Mouse (Mus musculus): ENCODE data around the gene Rab23. TPM values are rescaled to one million over a fixed set of nuclear protein-coding genes. Genes with fewer than 3 reads are reported as not detected.
A peak's percentile ranks its signal among the peaks of the same experiment; 100 is the strongest.

Rab23 gene
- 1 to 10 TPM; 4.7 to 4.8 TPM for total RNA-seq (2021)
- long read RNA-seq, experiment 1, full-length matches to known transcripts: 4 of 8 reads
- long read RNA-seq, experiment 1, partial matches to known transcripts: 0 of 8 reads
- long read RNA-seq, experiment 1, other reads (novel, unspliced or antisense): 4 of 8 reads
- long read RNA-seq, experiment 2, full-length matches to known transcripts: 2 of 5 reads
- long read RNA-seq, experiment 2, partial matches to known transcripts: 0 of 5 reads
- long read RNA-seq, experiment 2, other reads (novel, unspliced or antisense): 3 of 5 reads

DNA sequence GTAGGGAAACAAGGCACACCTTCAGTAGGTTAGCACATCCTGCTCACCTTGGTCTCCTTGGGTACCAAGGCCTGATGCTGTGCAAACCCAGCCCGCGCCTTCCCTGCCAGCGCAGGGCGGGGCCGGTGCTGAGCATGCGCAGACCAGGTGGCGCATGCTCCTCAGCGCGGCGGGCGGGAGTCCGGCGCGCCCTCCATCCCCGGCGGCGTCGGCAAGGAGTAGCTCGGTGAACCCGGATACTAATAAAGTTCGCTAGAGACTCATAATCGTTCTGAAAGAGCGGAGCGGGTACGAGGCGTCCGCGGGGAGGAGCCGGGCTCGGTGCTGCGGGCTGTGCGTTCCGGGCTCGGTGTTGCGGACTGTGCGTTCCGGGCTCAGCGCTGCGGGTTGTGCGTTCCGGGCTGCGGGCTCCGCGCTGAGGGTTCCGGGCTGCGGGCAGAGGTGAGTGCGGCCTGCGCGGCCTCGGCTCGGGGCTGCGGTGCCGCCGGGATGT lies at the start of gene Rab23:
Gene Rab23 (plus strand): TSS at position 155 of the 493 bp plus-strand sequence.
- peak; percentile 65 for DNase-seq (ENCODE audit: low spot score)

DNA sequence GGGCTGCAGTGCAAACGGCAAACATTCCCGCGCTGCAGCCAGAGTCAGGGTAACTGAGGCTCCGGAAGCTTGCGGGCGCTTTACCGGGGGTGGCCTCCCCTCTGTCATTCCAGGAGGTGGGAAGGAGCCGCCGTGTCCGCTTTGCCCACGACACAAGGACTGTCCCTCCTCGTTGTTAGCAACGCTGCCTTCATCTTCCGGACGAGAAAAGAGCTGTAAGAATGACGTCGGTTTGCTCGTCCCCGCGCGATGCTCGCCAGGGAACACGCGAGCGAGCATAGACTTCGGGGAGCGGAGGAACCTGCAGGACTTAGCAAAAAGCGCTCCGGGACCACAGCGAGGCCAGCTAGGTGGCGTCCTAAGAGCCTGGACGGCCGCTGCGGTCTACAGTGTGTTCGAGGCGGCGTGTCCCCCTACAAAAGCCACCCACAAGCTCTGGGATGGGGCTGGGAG lies 49.5 kb upstream of the Rab23 start:
- peak; percentile 47 for DNase-seq (ENCODE audit: low spot score)

DNA sequence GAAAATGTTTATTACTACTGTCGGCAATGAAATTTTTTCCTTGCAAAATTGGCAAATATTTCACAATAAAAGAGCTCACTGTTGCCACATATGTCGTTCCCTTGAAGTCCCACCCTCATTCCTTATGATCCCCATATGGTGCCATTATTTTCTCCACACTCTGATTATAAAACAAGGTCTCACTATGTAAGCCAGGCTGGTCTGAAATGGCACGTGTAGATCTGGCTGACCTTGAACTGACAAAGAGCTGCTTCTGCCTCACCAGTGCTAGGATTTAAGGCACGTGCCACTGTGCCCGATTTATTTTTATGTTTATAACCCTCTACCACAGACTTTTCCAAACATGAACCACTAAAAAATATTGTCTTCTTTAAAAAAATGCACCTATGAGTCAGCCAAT lies 48.2 kb upstream of the Rab23 start:
- no peak for DNase-seq (ENCODE audit: low spot score)

DNA sequence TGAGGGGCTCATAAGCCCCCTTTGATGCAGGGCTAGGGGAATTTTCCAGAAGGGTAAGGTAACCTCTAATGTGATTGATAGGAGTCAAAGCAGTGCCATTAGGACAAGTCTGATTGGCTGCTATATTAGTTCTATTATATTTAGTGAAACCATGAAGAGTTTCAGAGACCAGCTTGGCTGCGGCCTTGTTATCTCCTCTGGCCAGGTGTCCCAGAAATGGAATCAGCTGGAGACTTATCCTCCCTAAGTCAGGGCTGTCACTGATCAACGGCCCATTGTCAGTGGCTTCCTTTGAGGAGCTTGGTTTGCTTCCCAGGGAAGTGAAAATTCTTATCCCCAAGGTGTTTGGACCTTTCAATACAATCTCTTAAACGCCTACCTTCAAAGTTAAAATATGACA lies 47.6 kb upstream of the Rab23 start:
- DNase-seq (ENCODE audit: low spot score): no peak

DNA sequence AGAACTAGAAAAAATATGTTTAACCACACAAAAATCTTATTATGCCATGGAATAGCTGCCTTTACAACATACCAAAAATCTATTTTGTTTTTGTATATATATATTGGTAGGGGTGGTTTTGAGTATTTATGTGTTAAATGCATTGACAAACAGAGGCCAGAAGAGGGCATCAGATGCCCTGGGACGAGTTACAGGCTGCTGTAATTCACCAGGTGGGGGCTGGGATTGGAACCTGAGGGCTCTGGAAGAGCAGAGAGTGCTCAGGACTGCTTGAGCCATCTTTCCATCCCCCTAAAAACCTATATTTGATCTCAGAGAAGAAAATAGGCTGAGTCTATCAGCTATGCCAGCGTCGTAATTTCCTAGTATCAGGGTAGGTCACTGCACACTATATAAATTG lies 47.2 kb upstream of the Rab23 start:
- peak; percentile 24 for DNase-seq (ENCODE audit: low spot score)

DNA sequence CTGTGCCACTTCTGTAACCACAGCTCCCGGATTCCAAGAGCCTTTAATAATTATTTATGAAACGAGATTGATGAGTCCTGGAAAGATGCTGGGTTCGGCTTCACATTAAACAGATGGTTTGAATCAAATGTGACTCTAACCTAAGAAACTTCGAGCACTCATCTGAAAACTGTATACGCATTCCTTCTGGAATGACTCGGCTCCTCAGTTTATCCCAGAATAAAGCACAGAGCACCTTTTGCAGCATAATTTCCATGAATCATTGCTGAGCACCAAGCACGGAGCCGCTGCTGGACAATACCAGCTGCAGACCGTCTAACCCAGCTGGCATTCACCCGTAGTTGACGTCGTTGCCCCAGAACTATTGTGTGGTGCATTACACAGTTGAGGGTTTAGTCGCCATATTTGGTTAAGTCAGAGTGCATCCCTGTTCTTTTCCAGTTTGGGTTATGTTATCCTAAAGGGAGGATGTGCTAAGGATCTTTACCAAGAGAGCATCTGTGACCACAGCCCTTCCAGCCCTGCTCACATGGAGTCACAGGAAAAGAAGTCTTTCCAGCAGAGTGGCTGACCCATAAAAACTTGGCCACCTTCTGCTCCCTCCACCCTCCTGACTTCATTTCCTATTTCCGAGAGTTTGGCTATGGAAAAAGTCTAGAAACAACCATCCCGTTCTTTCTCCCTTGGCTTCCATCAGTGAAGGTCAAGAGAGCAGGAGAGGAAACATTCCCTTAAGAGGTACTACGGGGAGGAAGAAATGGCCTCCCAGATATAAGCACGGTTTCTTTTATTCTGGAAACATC lies 46.3 kb upstream of the Rab23 start:
- DNase-seq (ENCODE audit: low spot score): peak; percentile 56

DNA sequence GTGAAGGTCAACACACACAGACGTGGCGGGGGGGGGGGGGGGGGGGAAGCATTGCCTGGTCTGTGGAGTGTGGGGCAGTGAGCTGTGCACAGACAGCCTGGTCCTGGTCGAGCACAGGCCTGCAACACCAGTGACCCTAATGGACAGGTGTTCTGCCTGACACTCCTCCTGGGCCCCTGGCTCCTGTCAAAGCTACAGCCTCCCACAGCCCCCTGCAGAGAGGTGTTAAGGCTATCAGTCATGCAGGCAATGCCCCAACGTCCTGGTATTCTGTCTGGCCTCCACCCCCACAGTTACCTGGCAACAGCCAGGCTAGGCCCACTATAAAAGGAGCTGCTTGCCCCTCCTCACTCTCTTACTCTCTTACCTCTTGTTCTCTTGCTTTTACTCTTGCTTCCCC lies 39.3 kb upstream of the Rab23 start:
- DNase-seq (ENCODE audit: low spot score): no peak

DNA sequence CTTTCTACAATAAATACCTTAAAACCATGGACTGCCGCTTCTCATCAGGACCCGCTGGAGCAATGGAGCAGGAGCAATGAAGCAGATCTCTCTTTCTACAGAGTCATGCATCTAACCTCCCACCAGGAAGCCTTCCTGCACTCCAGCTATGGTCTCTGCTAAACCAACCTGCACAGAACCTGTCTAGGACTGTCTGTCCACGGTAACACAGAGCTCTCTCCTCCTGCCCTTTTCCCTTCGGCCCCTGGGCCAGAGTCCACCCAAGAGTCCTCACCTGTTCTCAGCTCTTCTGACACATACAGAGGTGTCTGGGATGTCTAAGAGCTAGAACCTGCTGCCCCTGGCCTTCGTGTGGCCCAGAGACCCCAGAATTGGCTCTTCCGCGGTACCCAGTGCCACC lies 38.8 kb upstream of the Rab23 start:
- DNase-seq (ENCODE audit: low spot score): no peak

DNA sequence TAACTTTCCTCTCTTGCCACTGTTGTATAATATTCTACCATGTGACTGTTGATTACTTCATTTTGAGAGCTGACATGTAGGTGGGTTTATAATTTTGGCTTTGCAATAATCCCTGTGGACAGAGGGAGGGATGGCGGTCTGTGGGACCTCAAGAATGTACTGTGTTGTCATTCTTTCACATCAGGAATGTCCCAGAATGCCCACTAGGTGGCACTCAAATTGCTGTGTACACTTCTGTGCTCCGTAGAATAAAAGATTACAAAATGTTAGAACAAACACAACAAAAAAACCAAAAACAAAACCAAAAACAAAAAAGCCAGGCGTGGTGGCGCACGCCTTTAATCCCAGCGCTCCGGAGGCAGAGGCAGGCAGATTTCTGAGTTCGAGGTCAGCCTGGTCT lies 35.2 kb upstream of the Rab23 start:
- peak; percentile 15 for DNase-seq (ENCODE audit: low spot score)

DNA sequence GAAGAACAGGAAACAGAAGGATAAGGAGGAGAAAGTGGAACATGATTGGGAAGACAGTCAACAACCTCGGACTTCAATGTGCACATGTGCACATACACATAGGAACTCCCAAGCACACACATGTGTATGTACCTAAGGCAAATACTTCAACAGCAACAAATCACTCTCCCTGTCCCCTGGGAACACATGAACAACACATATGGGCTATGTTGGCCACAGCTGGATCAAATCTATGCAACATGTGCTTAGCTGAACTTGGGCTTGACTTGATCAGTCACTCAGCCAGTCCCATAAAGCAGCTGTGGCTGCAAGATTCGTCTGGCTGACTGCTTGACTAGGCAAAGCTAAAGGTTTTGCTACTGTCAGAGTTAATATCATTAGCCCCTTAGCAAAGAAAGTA lies 30.9 kb upstream of the Rab23 start:
- DNase-seq (ENCODE audit: low spot score): no peak

DNA sequence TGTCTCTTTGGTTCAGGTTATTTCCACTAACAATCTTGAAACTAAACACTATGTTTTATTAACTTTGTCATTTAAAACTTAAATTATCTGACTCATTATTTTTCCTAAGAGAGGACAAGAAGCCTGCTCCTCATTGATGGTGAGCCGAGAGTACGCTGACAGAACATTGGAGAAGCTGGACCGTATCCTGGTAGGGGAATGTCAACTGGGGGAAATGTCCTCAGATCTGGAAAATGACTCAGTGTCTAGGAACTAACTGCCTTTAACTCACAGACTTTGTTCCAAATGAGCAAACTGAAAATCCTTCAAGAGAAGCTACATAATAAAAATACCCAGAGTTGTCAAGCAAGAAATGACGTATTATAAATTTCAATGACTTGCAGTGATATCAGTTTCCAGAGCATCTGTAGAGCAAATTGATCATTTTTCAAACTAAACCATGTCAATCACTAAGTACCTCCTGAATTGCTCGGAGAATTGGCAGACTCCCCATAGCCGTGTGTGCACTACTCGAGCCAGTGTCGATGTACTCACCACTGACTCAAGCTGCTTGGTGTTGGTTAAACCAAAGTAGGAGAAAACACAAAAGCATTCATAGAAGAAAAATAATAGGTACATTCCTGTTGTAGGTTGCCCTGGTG lies 30.1 kb upstream of the Rab23 start:
- peak; percentile 16 for DNase-seq (ENCODE audit: low spot score)

DNA sequence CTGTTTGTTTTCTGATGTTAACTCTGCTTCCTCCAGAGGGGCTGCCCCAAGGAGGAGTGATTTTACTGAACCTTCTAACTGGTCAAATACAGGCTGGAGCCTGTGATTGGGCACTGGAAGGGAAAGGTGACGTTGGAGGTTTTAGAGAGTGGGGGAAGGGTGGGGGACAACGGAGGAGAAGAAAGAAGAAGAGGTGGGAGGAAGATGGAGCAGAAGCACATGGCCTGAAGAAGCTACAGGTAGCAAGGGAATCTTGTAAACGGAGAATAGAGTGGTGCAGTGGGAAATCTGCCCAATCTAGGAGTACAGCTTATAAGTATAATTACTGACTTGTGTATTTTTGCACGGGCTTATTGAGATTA lies 29.6 kb upstream of the Rab23 start:
- DNase-seq (ENCODE audit: low spot score): no peak

DNA sequence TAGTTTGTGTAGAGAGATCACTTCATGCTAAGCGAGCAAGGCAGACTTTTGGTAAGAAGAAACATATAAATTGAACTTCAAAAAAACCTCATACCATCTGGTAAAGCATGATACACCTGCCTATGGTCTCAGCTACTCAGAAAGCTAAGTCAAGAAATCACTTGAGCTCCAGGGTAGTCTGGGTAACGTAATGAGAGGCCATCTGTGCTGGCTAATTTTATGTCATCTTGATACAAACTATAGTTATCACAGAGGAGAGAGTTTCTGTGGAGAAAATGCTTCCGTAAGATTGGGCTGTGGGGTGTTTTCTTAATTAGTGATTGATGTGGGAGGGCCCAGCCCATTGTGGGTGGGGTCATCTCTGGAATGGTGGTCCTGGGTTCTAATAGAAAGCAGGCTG lies 25.8 kb upstream of the Rab23 start:
- DNase-seq (ENCODE audit: low spot score): no peak

DNA sequence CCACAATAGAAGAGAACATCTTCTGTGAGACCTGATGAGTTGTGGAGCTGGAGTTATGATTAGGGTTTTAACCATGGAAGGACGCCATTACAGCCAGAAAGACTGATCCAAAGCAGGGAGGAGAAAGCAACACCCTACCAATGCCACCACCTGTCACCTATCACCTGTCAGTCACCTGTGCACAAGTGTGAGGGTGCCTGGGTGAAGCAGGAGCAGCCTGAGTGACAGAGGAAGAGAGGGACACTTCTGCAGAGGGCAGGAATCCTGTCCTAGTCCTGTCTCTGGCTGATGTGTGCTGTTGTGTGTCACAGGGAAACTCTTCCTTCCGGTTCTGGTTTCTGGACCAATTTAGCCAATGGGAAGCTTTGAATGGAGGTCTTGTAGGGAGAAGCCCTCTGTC lies 23.7 kb upstream of the Rab23 start:
- no peak for DNase-seq (ENCODE audit: low spot score)

DNA sequence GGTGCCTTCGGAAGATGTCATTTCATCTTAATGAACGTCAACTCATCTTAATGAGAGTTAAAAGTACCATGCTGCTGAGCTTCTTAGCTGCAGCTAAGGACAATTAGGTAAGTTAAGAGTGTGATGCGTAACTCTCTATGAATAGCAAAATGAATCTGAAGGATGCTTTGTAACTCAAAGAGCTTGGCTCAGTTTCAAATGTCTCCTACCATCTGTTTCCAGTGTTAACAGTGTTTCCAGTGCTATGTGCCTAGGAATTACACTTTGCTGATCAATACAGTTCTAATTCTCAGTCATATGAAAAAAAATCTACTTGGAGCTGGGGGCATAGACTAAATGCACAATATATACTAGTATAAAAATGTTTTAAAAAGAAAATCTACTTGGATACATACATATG lies 18.4 kb upstream of the Rab23 start:
- DNase-seq (ENCODE audit: low spot score): no peak

DNA sequence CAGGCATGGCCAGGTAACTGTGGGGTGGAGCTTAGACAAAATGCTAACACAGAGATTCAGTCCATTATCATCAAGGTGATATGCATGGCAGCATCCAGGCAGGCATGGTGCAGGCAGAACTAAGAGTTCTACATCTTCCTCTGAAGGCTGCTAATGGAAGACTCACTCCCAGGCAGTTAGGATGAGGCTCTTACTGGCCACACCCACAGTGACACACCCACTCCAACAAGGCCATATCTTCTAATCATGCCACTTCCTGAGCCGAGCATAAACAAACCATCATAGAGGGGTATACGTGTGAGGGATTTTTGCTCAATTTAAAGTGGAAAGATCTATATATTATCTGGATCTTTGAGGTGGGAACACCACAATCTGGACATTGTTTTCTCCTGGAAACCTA lies 10.1 kb upstream of the Rab23 start:
- no peak for DNase-seq (ENCODE audit: low spot score)

DNA sequence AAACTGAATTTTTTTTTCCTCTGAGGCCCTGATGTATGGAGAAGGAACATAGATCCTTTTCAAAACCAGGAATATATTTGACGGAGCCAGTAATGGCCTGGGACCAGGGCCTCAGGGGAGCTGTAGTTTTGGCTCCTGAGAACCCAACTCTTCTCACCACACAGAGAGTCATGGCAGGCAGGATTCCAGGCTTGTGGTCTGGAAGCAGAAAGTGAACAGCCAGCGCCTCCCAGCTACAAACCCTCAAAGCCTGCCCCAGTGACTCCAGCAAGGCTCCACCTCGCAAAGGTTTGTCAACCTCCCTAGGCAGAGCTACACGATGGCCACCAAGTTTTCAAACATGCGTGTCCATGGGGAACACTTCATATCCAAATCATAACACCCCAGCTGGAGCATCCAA lies 7.7 kb upstream of the Rab23 start:
- no peak for DNase-seq (ENCODE audit: low spot score)

DNA sequence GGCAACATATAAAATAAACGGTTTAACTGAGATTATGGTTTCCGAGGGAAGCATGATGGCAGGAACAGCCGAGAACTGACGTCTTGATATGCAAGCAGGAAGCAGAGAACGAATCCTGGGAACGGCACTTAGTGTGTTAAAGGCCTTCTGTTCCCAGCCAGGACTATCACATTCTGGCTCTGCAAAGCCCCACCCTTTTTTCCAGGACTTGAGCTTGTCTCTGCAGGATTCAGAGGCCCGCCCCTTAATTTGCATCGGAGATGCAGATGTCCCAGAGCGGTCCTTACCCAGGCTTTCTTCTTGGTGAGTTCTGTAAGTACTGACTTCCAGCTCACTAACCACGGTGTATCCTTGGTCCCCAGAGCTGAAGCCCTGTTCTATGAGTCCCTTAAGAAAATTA lies 4.9 kb upstream of the Rab23 start:
- DNase-seq (ENCODE audit: low spot score): no peak

DNA sequence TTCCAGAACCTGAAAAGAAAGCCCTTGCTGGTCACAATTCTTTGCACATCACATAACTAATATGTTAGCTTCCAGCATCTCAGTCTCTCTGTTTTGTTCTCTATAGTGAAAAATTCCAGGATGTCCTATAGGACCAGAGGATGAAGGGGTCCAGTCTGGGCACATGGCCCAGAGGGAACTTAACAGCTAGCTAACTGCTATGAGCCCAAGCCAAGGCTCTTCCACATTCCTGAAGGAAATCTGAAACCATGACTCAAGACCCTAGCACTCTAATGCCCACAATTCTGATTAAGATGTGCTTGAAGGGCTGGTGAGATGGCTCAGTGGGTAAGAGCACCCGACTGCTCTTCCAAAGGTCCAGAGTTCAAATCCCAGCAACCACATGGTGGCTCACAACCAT lies 2.1 kb upstream of the Rab23 start:
- DNase-seq (ENCODE audit: low spot score): no peak

DNA sequence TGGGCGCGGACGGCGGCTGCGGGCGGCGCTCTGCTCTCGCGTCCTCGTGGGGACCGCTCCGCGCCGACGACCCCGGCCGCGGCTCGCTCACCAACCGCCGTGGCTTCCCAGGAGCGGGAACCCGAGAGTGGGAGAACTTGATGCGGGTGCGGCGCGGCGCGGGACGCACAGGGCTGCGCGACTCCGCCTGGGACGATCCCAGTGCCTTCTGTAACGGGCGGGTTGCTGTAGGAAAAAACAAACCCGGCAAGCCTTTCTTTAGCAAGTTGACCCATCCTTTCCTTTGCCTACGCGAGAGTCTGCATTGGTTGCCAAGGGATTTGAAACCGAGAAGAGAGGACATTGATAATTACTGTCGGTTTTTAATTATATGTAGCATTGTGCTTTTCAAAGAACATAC lies 544 bp downstream of the Rab23 start:
- no peak for DNase-seq (ENCODE audit: low spot score)

DNA sequence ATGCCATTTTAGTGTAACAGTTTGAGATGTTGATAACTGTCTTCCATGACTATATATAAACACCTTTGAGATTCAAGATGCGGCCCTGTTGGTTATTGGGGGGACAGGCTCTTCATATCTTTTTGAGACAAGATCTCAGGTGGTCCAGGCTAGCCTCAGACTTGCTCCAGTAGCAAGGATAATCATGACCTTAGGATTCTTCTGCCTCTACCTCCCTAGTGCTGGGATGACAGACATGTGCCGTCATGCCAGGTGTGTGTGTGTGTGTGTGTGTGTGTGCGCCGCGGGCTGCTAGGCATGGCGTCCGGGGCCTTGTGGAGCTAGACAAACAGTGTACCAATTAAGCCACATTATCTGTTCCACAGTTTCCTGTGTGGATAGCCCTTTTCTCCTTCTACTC lies 1.3 kb downstream of the Rab23 start:
- DNase-seq (ENCODE audit: low spot score): no peak

DNA sequence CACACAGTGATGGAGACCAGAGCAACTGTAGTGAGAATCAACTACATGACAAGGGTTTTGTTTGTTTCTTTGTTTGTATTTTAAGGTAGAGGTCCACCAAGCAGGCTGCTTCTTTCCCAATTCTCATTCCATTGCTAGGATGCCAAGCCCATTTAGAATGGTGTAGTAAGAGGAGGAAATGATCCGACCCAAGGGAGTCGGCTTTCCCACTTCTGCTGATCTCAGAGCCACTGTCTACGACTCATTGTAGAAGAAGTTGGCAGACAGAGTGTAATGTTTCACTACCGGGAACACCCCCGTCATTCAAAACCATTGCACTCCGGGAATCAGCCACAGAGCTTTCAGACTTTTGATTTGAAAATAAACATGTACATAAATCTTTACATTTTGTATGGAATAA lies 4.8 kb downstream of the Rab23 start:
- DNase-seq (ENCODE audit: low spot score): no peak

DNA sequence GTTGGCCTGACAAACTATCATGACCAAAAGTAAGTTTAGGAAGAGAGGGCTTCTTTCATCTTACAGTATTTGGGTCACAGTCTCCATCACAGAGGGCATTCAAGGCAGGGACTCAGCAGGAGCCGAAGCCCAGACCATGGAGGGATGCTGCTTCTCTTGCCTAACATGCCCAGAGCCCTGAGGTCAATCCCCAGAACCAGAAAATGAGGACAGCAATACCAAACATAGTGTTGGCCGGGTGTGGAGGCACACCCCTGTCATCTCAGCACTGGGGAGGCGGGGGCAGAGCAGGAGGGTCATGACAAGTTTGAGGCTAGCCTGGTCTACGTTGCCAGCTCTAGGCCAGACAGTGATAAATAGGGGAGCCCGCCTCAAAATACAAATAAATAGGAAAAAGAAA lies 5.4 kb downstream of the Rab23 start:
- DNase-seq (ENCODE audit: low spot score): no peak
